16 mouse cellular contexts compared by ENCODE assay signal in the genomic region with DNA sequence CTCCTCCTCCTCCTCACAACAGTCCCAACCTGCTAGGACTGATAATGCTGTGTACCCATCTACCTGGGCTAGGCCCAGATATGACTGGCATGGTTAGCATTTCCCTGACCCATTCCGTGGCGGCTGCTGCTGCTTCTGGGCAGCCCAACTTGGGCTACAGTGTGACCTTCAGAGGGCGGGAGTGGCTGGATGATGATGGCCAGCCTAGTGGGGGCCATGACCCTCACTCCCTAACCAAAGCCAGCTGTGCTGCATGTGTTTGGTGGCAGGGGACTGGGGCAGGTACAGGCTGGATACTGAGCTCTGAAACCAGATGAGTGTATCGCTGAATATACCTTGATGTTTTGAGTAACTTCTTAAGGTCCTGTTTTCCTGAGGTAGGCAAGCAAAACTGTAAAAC. TPM values are rescaled to one million over a fixed set of nuclear protein-coding genes. Genes with fewer than 3 reads are reported as not detected.
DNase-seq lines count a peak whose midpoint lies in the region; ATAC-seq lines count a peak whose summit lies in the region.
"Had no signal": no experiment of that assay in that cellular context is flagged by ENCODE, and none has a peak within 500 bp of the region (broad histone marks: within the 10 kb centered on the region; RNA-seq: fewer than 3 reads in every experiment).

No protein-coding gene starts in this region.

- peaks cover 62% of the 10 kb centered on the region for H3K4me1 ChIP-seq in hindbrain, embryonic 10.5 days (replicated peaks)
- H3K4me1 ChIP-seq in hindbrain, embryonic 13.5 days (replicated peaks) = peaks cover 4% of the 10 kb centered on the region; the same call in 1 of the 2 replicates
- peaks cover 92% of the 10 kb centered on the region for H3K4me1 ChIP-seq in embryonic facial prominence, embryonic 10.5 days
- H3K4me1 ChIP-seq in limb, embryonic 10.5 days = peaks cover 94% of the 10 kb centered on the region
- peaks cover 82% of the 10 kb centered on the region for H3K4me1 ChIP-seq in kidney, embryonic 15.5 days
- H3K4me1 ChIP-seq: forebrain, embryonic 13.5 days; forebrain, embryonic 15.5 days had no signal

- no peak for ATAC-seq in hindbrain, embryonic 13.5 days (ENCODE audit: low FRiP score)
- ATAC-seq in kidney, embryonic 15.5 days (replicated peaks; ENCODE audit: low FRiP score) = no peak
- ATAC-seq: forebrain, embryonic 13.5 days; forebrain, embryonic 15.5 days; forebrain, postnatal 0 days had no signal

- H3K4me2 ChIP-seq in hindbrain, embryonic 13.5 days = no peak overlapping the region
- H3K4me2 ChIP-seq in kidney, embryonic 15.5 days = no peak overlapping the region
- H3K4me2 ChIP-seq: embryonic facial prominence, embryonic 12.5 days; forebrain, embryonic 13.5 days; forebrain, embryonic 15.5 days had no signal

- peaks cover 94% of the 10 kb centered on the region for H3K27me3 ChIP-seq in hindbrain, embryonic 10.5 days (ENCODE audit: insufficient read depth, poor library complexity, severe bottlenecking)
- H3K27me3 ChIP-seq in hindbrain, embryonic 13.5 days = peaks cover 85% of the 10 kb centered on the region
- H3K27me3 ChIP-seq in embryonic facial prominence, embryonic 10.5 days (replicated peaks; ENCODE audit: low read depth, poor library complexity, severe bottlenecking) = peaks cover 99% of the 10 kb centered on the region
- peaks cover 99% of the 10 kb centered on the region for H3K27me3 ChIP-seq in limb, embryonic 10.5 days (ENCODE audit: low read depth, poor library complexity, severe bottlenecking)
- H3K27me3 ChIP-seq in kidney, embryonic 15.5 days = peaks cover 22% of the 10 kb centered on the region

- peak overlapping the region; percentile 41; the same call in 1 of the 2 replicates for H3K27ac ChIP-seq in hindbrain, embryonic 10.5 days
- H3K27ac ChIP-seq in hindbrain, embryonic 13.5 days = no peak overlapping the region
- peak overlapping the region; percentile 48 for H3K27ac ChIP-seq in embryonic facial prominence, embryonic 10.5 days (replicated peaks)
- peak overlapping the region; percentile 5 for H3K27ac ChIP-seq in limb, embryonic 10.5 days
- no peak overlapping the region for H3K27ac ChIP-seq in kidney, embryonic 15.5 days
- H3K27ac ChIP-seq: embryonic facial prominence, embryonic 12.5 days; forebrain, embryonic 13.5 days; forebrain, embryonic 15.5 days had no signal

- H3K9ac ChIP-seq in hindbrain, embryonic 13.5 days = no peak overlapping the region
- no peak overlapping the region for H3K9ac ChIP-seq in kidney, embryonic 15.5 days
- H3K9ac ChIP-seq: embryonic facial prominence, embryonic 12.5 days; forebrain, embryonic 13.5 days; forebrain, embryonic 15.5 days; forebrain, postnatal 0 days had no signal

- WGBS in hindbrain, embryonic 10.5 days = 73% methylated on average over 4 of the region's 4 CpGs
- 88% methylated on average over 4 of the region's 4 CpGs for WGBS in hindbrain, embryonic 13.5 days
- 50% methylated on average over 4 of the region's 4 CpGs for WGBS in embryonic facial prominence, embryonic 10.5 days
- WGBS in limb, embryonic 10.5 days = 36% methylated on average over 4 of the region's 4 CpGs
- 83% methylated on average over 4 of the region's 4 CpGs for WGBS in kidney, embryonic 15.5 days

- H3K4me3 ChIP-seq in hindbrain, embryonic 10.5 days = no peak overlapping the region
- no peak overlapping the region for H3K4me3 ChIP-seq in hindbrain, embryonic 13.5 days
- H3K4me3 ChIP-seq in embryonic facial prominence, embryonic 10.5 days = no peak overlapping the region
- H3K4me3 ChIP-seq in limb, embryonic 10.5 days = no peak overlapping the region
- no peak overlapping the region for H3K4me3 ChIP-seq in kidney, embryonic 15.5 days (replicated peaks)
- H3K4me3 ChIP-seq: embryonic facial prominence, embryonic 12.5 days; forebrain, embryonic 13.5 days; forebrain, embryonic 15.5 days had no signal

- DNase-seq in embryo, embryonic 9.5 days (ENCODE audit: extremely low spot score) = peak; percentile 29
- DNase-seq in embryo, embryonic 11 days = no peak
- DNase-seq in hindbrain, embryonic 10.5 days (ENCODE audit: low spot score) = no peak
- DNase-seq in embryonic facial prominence, embryonic 10.5 days (ENCODE audit: low spot score) = no peak
- no peak for DNase-seq in limb, embryonic 10.5 days (ENCODE audit: low spot score)

- no peaks in the 10 kb centered on the region for H3K36me3 ChIP-seq in hindbrain, embryonic 10.5 days
- no peaks in the 10 kb centered on the region for H3K36me3 ChIP-seq in hindbrain, embryonic 13.5 days
- no peaks in the 10 kb centered on the region for H3K36me3 ChIP-seq in embryonic facial prominence, embryonic 10.5 days (replicated peaks)
- H3K36me3 ChIP-seq in limb, embryonic 10.5 days = no peaks in the 10 kb centered on the region
- no peaks in the 10 kb centered on the region for H3K36me3 ChIP-seq in kidney, embryonic 15.5 days
- H3K36me3 ChIP-seq: embryonic facial prominence, embryonic 12.5 days; forebrain, embryonic 15.5 days had no signal

- H3K9me3 ChIP-seq in hindbrain, embryonic 10.5 days = no peaks in the 10 kb centered on the region
- no peaks in the 10 kb centered on the region for H3K9me3 ChIP-seq in hindbrain, embryonic 13.5 days
- no peaks in the 10 kb centered on the region for H3K9me3 ChIP-seq in embryonic facial prominence, embryonic 10.5 days
- no peaks in the 10 kb centered on the region for H3K9me3 ChIP-seq in limb, embryonic 10.5 days (replicated peaks)
- no peaks in the 10 kb centered on the region for H3K9me3 ChIP-seq in kidney, embryonic 15.5 days (replicated peaks)
- H3K9me3 ChIP-seq: embryonic facial prominence, embryonic 12.5 days; forebrain, embryonic 13.5 days; forebrain, embryonic 15.5 days had no signal

RNA-seq across cellular contexts. Expression of a gene that starts 8.6 kb away (rescaled TPM):
- 1.5 and 3.1 TPM in 2 replicates for polyA plus RNA-seq in hindbrain, embryonic 10.5 days (2016; fragmentation: Nextera tagmentation; extraction: Ambion mirVana)
- 1.6 and 1.7 TPM in 2 replicates for polyA plus RNA-seq in hindbrain, embryonic 13.5 days (2015; fragmentation: Nextera tagmentation; extraction: Ambion mirVana)
- 9.9 and 10.9 TPM in 2 replicates for polyA plus RNA-seq in embryonic facial prominence, embryonic 10.5 days (2016; fragmentation: Nextera tagmentation; extraction: Ambion mirVana)
- 4.0 and 5.3 TPM in 2 replicates for polyA plus RNA-seq in limb, embryonic 10.5 days (2016; fragmentation: Nextera tagmentation; extraction: Ambion mirVana)
- polyA plus RNA-seq in kidney, embryonic 15.5 days (2015; fragmentation: Nextera tagmentation; extraction: Ambion mirVana) = 11.2 and 11.4 TPM in 2 replicates

RNA-seq across cellular contexts. Expression of a gene that starts 26.3 kb away (rescaled TPM):
- polyA plus RNA-seq in hindbrain, embryonic 10.5 days (2016; fragmentation: Nextera tagmentation; extraction: Ambion mirVana) = not detected in 2 replicates
- not detected in 2 replicates for polyA plus RNA-seq in hindbrain, embryonic 13.5 days (2015; fragmentation: Nextera tagmentation; extraction: Ambion mirVana)
- not detected in 2 replicates for polyA plus RNA-seq in embryonic facial prominence, embryonic 10.5 days (2016; fragmentation: Nextera tagmentation; extraction: Ambion mirVana)
- not detected in 2 replicates for polyA plus RNA-seq in limb, embryonic 10.5 days (2016; fragmentation: Nextera tagmentation; extraction: Ambion mirVana)
- polyA plus RNA-seq in kidney, embryonic 15.5 days (2015; fragmentation: Nextera tagmentation; extraction: Ambion mirVana) = not detected in 2 replicates
- polyA plus RNA-seq: adrenal gland, adult 2 months; brain, embryonic 14.5 days; C2C12; embryonic facial prominence, embryonic 12.5 days; embryonic facial prominence, embryonic 14.5 days; forebrain, embryonic 11.5 days; forebrain, embryonic 13.5 days; forebrain, embryonic 15.5 days; forebrain, postnatal 0 days had no signal

Comparison
In these comparisons a context has a peak if more than half of its experiments do, and no peak if none do; other contexts are left out.
1. H3K27ac ChIP-seq: peak in hindbrain, embryonic 10.5 days (single experiment), embryonic facial prominence, embryonic 10.5 days (single experiment) and limb, embryonic 10.5 days (single experiment); none in hindbrain, embryonic 13.5 days (single experiment) and kidney, embryonic 15.5 days (single experiment).